Mouse (Mus musculus) lung, embryonic 15.5 days (tissue): ENCODE measurements around the gene Gm11634. TPM values are rescaled to one million over a fixed set of nuclear protein-coding genes. Genes with fewer than 3 reads are reported as not detected.
A peak's percentile ranks its signal among the peaks of the same experiment; 100 is the strongest.

Experiments
- ATAC-seq: fragments of 200-750 bp; cut with Nextera tagmentation; 2 replicates; pipeline ENCODE4 v1.8.0; 2017; ENCODE audit warnings: moderate number of reproducible peaks, borderline replicate concordance; ENCODE audit not compliant: low FRiP score, low TSS enrichment; ENCODE audit errors: extremely low read depth
- H3K27ac ChIP-seq: fragments of 300-500 bp; sonication (generic); 2 replicates; pipeline ENCODE4 v1.5.1; 2015; ENCODE audit warnings: moderate library complexity, mild to moderate bottlenecking, inconsistent platforms
- H3K27me3 ChIP-seq: fragments of 300-500 bp; sonication (generic); 2 replicates; pipeline ENCODE4 v1.6.1; 2015; ENCODE audit warnings: inconsistent platforms
- H3K36me3 ChIP-seq: fragments of 300-500 bp; sonication (generic); 2 replicates; pipeline ENCODE4 v1.6.1; 2015; ENCODE audit warnings: inconsistent platforms
- H3K4me1 ChIP-seq: fragments of 300-500 bp; sonication (generic); 2 replicates; pipeline ENCODE4 v1.6.1; 2015; ENCODE audit warnings: inconsistent platforms
- H3K4me2 ChIP-seq: fragments of 300-500 bp; sonication (generic); 2 replicates; pipeline ENCODE4 v1.6.1; 2015; ENCODE audit warnings: inconsistent platforms, mild to moderate bottlenecking, moderate library complexity
- H3K4me3 ChIP-seq: fragments of 300-500 bp; sonication (generic); 2 replicates; pipeline ENCODE4 v1.5.1; 2015; ENCODE audit warnings: mild to moderate bottlenecking, inconsistent platforms
- H3K9ac ChIP-seq: fragments of 300-500 bp; sonication (generic); 2 replicates; pipeline ENCODE4 v1.6.1; 2015; ENCODE audit warnings: inconsistent platforms
- H3K9me3 ChIP-seq: fragments of 300-500 bp; sonication (generic); 2 replicates; pipeline ENCODE4 v1.6.1; 2016; ENCODE audit warnings: inconsistent platforms
- WGBS: fragments of 180-500 bp; shearing (Covaris S2); methylation state at CpG from one replicate; pipeline ENCODE4 v1.1.7; 2015; 5-methylcytosine and 5-hydroxymethylcytosine counted together
- polyA plus RNA-seq: library from polyadenylated mRNA; unstranded; fragments of >200 nt; fragmentation: Nextera tagmentation; extraction: Ambion mirVana; gene quantifications from 2 replicates; pipeline ENCODE4 v1.2.1, GENCODE M21; 2015

The Gm11634 gene
- polyA plus RNA-seq, 1 experiment from 2014 or later: not detected

GRCm38 (mm10) chr11:101551751-101552475, 47.1 kb downstream of the Gm11634 start, which contains the start of the genes Brca1 and Nbr1:
TSS of gene Brca1 (minus strand) at chr11:101551955.
TSS of gene Nbr1 (plus strand) at chr11:101552149.
- Histone ChIP-seq H3K27me3 (no peaks in the 10 kb centered on the region), H3K27ac (peak within 1 kb of the TSS; percentile 94), H3K9ac (peak within 1 kb of the TSS; percentile 79), H3K4me1 (peaks cover 25% of the 10 kb centered on the region), H3K4me2 (peak within 1 kb of the TSS; percentile 65), H3K36me3 (peaks cover 18% of the 10 kb centered on the region; the same call in 1 of the 2 replicates), H3K4me3 (peak within 1 kb of the TSS; percentile 84), H3K9me3 (no peaks in the 10 kb centered on the region)
- under 1% methylated on average over 43 of the region's 43 CpGs for WGBS
- peak; percentile 81 for ATAC-seq

GRCm38 (mm10) chr11:101548526-101548925, 50.5 kb downstream of the Gm11634 start:
- no peak overlapping the region for H3K9ac ChIP-seq
- H3K36me3 ChIP-seq: peaks cover 6% of the 10 kb centered on the region; the same call in 1 of the 2 replicates
- no peak for ATAC-seq
- H3K27ac ChIP-seq: no peak overlapping the region
- H3K4me1 ChIP-seq: peaks cover 15% of the 10 kb centered on the region
- H3K9me3 ChIP-seq: no peaks in the 10 kb centered on the region
- no peak overlapping the region for H3K4me2 ChIP-seq
- H3K4me3 ChIP-seq: no peak overlapping the region
- H3K27me3 ChIP-seq: no peaks in the 10 kb centered on the region

GRCm38 (mm10) chr11:101544132-101544531, 54.9 kb downstream of the Gm11634 start:
- Histone ChIP-seq H3K27ac (peak overlapping the region; percentile 26; the same call in 1 of the 2 replicates), H3K9ac (no peak overlapping the region), H3K4me3 (no peak overlapping the region), H3K4me1 (no peaks in the 10 kb centered on the region), H3K9me3 (no peaks in the 10 kb centered on the region), H3K27me3 (no peaks in the 10 kb centered on the region), H3K36me3 (peaks cover 9% of the 10 kb centered on the region; the same call in 1 of the 2 replicates), H3K4me2 (no peak overlapping the region)
- 65% methylated on average over 1 of the region's 1 CpGs for WGBS
- ATAC-seq: no peak

Other genes with a start within 250 kb of the Gm11634 start
- not detected in 2 replicates for gene G6pc, start 231.7 kb downstream of the Gm11634 start, polyA plus RNA-seq
- gene Aarsd1, start 181.6 kb downstream of the Gm11634 start, polyA plus RNA-seq: 78.8 and 83.3 TPM in 2 replicates
- 8.1 and 12.7 TPM in 2 replicates for gene Gm27029, start 174.5 kb downstream of the Gm11634 start, polyA plus RNA-seq
- gene Rundc1, start 174.2 kb downstream of the Gm11634 start, polyA plus RNA-seq: 20.8 and 21.3 TPM in 2 replicates
- gene Ptges3l, start 173.9 kb downstream of the Gm11634 start, polyA plus RNA-seq: 12.8 and 13.4 TPM in 2 replicates
- gene Rpl27, start 157.0 kb downstream of the Gm11634 start, polyA plus RNA-seq: 299 and 334 TPM in 2 replicates
- gene Ifi35, start 150.8 kb downstream of the Gm11634 start, polyA plus RNA-seq: 22.4 and 24.0 TPM in 2 replicates
- gene Rnd2, start 134.3 kb downstream of the Gm11634 start, polyA plus RNA-seq: 7.9 and 8.5 TPM in 2 replicates
- gene Vat1, start 133.0 kb downstream of the Gm11634 start, polyA plus RNA-seq: 47.4 and 50.3 TPM in 2 replicates
- gene Brca1, start 47.3 kb downstream of the Gm11634 start, polyA plus RNA-seq: 14.1 and 17.7 TPM in 2 replicates
- 66.1 and 73.1 TPM in 2 replicates for gene Nbr1, start 47.1 kb downstream of the Gm11634 start, polyA plus RNA-seq
- 3.6 and 5.5 TPM in 2 replicates for gene Tmem106a, start 17.0 kb downstream of the Gm11634 start, polyA plus RNA-seq
- gene Rdm1, start 27.9 kb upstream of the Gm11634 start, polyA plus RNA-seq: 46.5 and 49.8 TPM in 2 replicates
- 4.4 and 4.9 TPM in 2 replicates for gene Arl4d, start 66.3 kb upstream of the Gm11634 start, polyA plus RNA-seq
- 29.0 and 31.2 TPM in 2 replicates for gene Dhx8, start 133.7 kb upstream of the Gm11634 start, polyA plus RNA-seq
- 12.5 and 12.9 TPM in 2 replicates for gene Etv4, start 186.1 kb upstream of the Gm11634 start, polyA plus RNA-seq